Mouse (Mus musculus) liver, embryonic 11.5 days (tissue): Measurements from ENCODE around the gene Dcx. TPM values are rescaled to one million over a fixed set of nuclear protein-coding genes. Genes with fewer than 3 reads are reported as not detected.

Experiments
- ATAC-seq: fragments of 200-750 bp; cut with Nextera tagmentation; replicated peaks from 2 replicates; pipeline ENCODE4 v1.8.0; 2017; ENCODE audit warnings: moderate number of reproducible peaks, mild to moderate bottlenecking, moderate TSS enrichment, moderate library complexity; ENCODE audit not compliant: low FRiP score
- DNase-seq: peaks from one replicate; pipeline ENCODE4 v3.0.0-alpha.2; 2017; ENCODE audit warnings: low spot score
- H3K27ac ChIP-seq: fragments of 300-500 bp; sonication (generic); 2 replicates; pipeline ENCODE4 v1.5.1; 2014; ENCODE audit warnings: mild to moderate bottlenecking, low read depth, low read length, control low read depth
- H3K27me3 ChIP-seq: fragments of 300-500 bp; sonication (generic); replicated peaks from 2 replicates; pipeline ENCODE4 v1.6.1; 2014; ENCODE audit warnings: low read length, mixed read lengths; ENCODE audit not compliant: control insufficient read depth, insufficient read depth
- H3K36me3 ChIP-seq: fragments of 300-500 bp; sonication (generic); 2 replicates; pipeline ENCODE4 v1.6.1; 2014; ENCODE audit warnings: mild to moderate bottlenecking, low read length, moderate library complexity, mixed read lengths; ENCODE audit not compliant: control insufficient read depth, insufficient read depth
- H3K4me1 ChIP-seq: fragments of 300-500 bp; sonication (generic); replicated peaks from 2 replicates; pipeline ENCODE4 v1.6.1; 2014; ENCODE audit warnings: low read length, mixed read lengths; ENCODE audit not compliant: control insufficient read depth, insufficient read depth
- H3K4me2 ChIP-seq: fragments of 300-500 bp; sonication (generic); 2 replicates; pipeline ENCODE4 v1.6.1; 2014; ENCODE audit warnings: mild to moderate bottlenecking, control low read depth, moderate library complexity
- H3K4me3 ChIP-seq: fragments of 300-500 bp; sonication (generic); 2 replicates; pipeline ENCODE4 v1.5.1; 2014; ENCODE audit warnings: low read depth, low read length, control low read depth
- H3K9ac ChIP-seq: fragments of 300-500 bp; sonication (generic); 2 replicates; pipeline ENCODE4 v1.6.1; 2014; ENCODE audit warnings: low read depth, low read length, control low read depth
- H3K9me3 ChIP-seq: fragments of 300-500 bp; sonication (generic); 2 replicates; pipeline ENCODE4 v1.6.1; 2016; ENCODE audit warnings: low read length, inconsistent platforms, mixed read lengths; ENCODE audit not compliant: control insufficient read depth
- WGBS: fragments of 180-500 bp; shearing (Covaris S2); extraction: QIAGEN DNeasy Blood & Tissue Kit; methylation state at CpG from one replicate; pipeline ENCODE4 v1.1.7; 2014; 5-methylcytosine and 5-hydroxymethylcytosine counted together
- polyA plus RNA-seq: library from polyadenylated mRNA; unstranded; fragments of >200 nt; fragmentation: Nextera tagmentation; extraction: Ambion mirVana; gene quantifications from 2 replicates; pipeline ENCODE4 v1.2.1, GENCODE M21; 2014

Dcx gene
- 1.2 and 1.4 TPM in 2 replicates for polyA plus RNA-seq

DNA sequence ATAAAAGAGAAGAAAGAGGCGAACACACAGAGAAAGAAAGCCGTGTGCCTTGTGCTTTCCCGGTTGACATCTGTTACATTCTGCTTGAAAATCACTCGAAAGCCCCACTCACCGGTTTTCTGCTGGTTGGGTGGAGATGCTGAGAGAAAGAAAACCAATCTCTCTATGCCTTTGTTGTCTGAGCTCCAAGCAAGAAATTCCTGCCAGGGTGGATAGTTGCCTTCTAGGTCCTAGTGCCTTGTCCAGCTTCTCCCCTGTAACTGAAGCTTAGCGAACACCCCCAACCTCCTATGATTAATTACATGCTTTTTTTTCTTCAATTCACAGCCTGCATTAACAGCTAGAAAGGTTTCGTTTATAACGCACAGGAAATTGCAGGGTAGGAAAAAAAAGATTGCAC is at the start of gene Dcx:
TSS of gene Dcx (minus strand) at position 354 of the 400 bp plus-strand sequence.
- 52% methylated on average over 8 of the region's 8 CpGs for WGBS
- no peak within 1 kb of the TSS for H3K9ac ChIP-seq
- no peak within 1 kb of the TSS for H3K27ac ChIP-seq
- DNase-seq (no peak), ATAC-seq (no peak)
- H3K4me1 ChIP-seq, result no peaks in the 10 kb centered on the region
- no peaks in the 10 kb centered on the region for H3K36me3 ChIP-seq
- no peak within 1 kb of the TSS for H3K4me2 ChIP-seq
- H3K9me3 ChIP-seq, result no peaks in the 10 kb centered on the region
- H3K27me3 ChIP-seq, result no peaks in the 10 kb centered on the region
- H3K4me3 ChIP-seq, result no peak within 1 kb of the TSS

- DNase-seq (no peak), ATAC-seq (no peak)
- no peak overlapping the region for H3K27ac ChIP-seq
- H3K4me1 ChIP-seq, result no peaks in the 10 kb centered on the region
- no peaks in the 10 kb centered on the region for H3K27me3 ChIP-seq
- no peak overlapping the region for H3K9ac ChIP-seq
- WGBS, result 70% methylated on average over 6 of the region's 6 CpGs
- no peaks in the 10 kb centered on the region for H3K9me3 ChIP-seq
- H3K36me3 ChIP-seq, result no peaks in the 10 kb centered on the region
- no peak overlapping the region for H3K4me3 ChIP-seq
- no peak overlapping the region for H3K4me2 ChIP-seq
Observed at GRCm38 (mm10) chrX:143966249-143966648, 33.1 kb upstream of the Dcx start.

GRCm38 (mm10) chrX:143933671-143934070 is 560 bp upstream of the Dcx start:
- ATAC-seq (no peak), DNase-seq (no peak)
- Histone ChIP-seq H3K9me3 (no peaks in the 10 kb centered on the region), H3K4me1 (no peaks in the 10 kb centered on the region), H3K36me3 (no peaks in the 10 kb centered on the region), H3K9ac (no peak overlapping the region), H3K27me3 (no peaks in the 10 kb centered on the region), H3K4me3 (no peak overlapping the region), H3K27ac (no peak overlapping the region), H3K4me2 (no peak overlapping the region)
- WGBS, result 84% methylated on average over 2 of the region's 2 CpGs

- no peak overlapping the region for H3K4me3 ChIP-seq
Observed at GRCm38 (mm10) chrX:143932530-143932929, 581 bp downstream of the Dcx start.

GRCm38 (mm10) chrX:143931400-143932185 is 1.5 kb downstream of the Dcx start:
- Histone ChIP-seq H3K9me3 (no peaks in the 10 kb centered on the region), H3K9ac (no peak overlapping the region), H3K4me3 (no peak overlapping the region), H3K36me3 (no peaks in the 10 kb centered on the region), H3K27ac (no peak overlapping the region), H3K27me3 (no peaks in the 10 kb centered on the region; the same call in 1 of the 2 replicates), H3K4me1 (no peaks in the 10 kb centered on the region), H3K4me2 (no peak overlapping the region)
- no peak for DNase-seq
- ATAC-seq, result no peak
- 46% methylated on average over 6 of the region's 6 CpGs for WGBS

More at GRCm38 (mm10) chrX:143932530-143932929, 581 bp downstream of the Dcx start:
- H3K27ac ChIP-seq, result no peak overlapping the region
- DNase-seq, result no peak
- no peaks in the 10 kb centered on the region for H3K4me1 ChIP-seq
- no peaks in the 10 kb centered on the region for H3K36me3 ChIP-seq
- WGBS, result 61% methylated on average over 1 of the region's 1 CpGs
- ATAC-seq, result no peak
- no peaks in the 10 kb centered on the region for H3K27me3 ChIP-seq
- no peaks in the 10 kb centered on the region for H3K9me3 ChIP-seq
- H3K4me2 ChIP-seq, result no peak overlapping the region
- no peak overlapping the region for H3K9ac ChIP-seq

- Histone ChIP-seq H3K36me3 (no peaks in the 10 kb centered on the region), H3K27ac (no peak overlapping the region), H3K9ac (no peak overlapping the region), H3K27me3 (no peaks in the 10 kb centered on the region; the same call in 1 of the 2 replicates), H3K4me1 (no peaks in the 10 kb centered on the region), H3K9me3 (no peaks in the 10 kb centered on the region), H3K4me2 (no peak overlapping the region), H3K4me3 (no peak overlapping the region)
- 87% methylated on average over 5 of the region's 5 CpGs for WGBS
- DNase-seq (no peak), ATAC-seq (no peak)
Observed at GRCm38 (mm10) chrX:143922070-143922469, 11.0 kb downstream of the Dcx start.

- H3K27ac ChIP-seq, result no peak overlapping the region
- H3K4me1 ChIP-seq, result no peaks in the 10 kb centered on the region
- 48% methylated on average over 3 of the region's 3 CpGs for WGBS
- no peaks in the 10 kb centered on the region for H3K36me3 ChIP-seq
- no peak overlapping the region for H3K9ac ChIP-seq
- H3K27me3 ChIP-seq, result no peaks in the 10 kb centered on the region
- DNase-seq (no peak), ATAC-seq (no peak)
- H3K4me2 ChIP-seq, result no peak overlapping the region
- no peaks in the 10 kb centered on the region for H3K9me3 ChIP-seq
- H3K4me3 ChIP-seq, result no peak overlapping the region
Observed at GRCm38 (mm10) chrX:143906699-143907471, 26.2 kb downstream of the Dcx start.

DNA sequence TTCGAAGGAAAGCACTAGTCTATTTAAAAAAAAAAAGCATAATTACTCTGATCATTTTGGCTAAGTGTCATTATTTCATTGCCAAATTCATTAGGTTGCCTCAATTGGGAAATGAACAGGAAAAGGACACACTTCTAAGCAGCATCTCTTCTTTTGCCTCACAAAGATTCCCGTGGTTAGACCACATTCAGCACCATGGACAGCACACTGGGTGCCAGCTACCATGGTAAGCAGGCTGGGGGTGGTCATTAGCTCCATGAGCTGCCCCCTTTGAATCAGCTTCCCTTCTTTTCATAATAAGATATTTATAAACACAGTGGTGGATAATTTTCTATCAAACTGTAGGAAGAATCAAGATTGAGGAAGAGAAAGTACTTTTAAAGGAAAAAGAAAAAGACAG is 28.4 kb downstream of the Dcx start:
- H3K4me2 ChIP-seq, result no peak overlapping the region
- H3K36me3 ChIP-seq, result no peaks in the 10 kb centered on the region
- ATAC-seq, result no peak
- no peaks in the 10 kb centered on the region for H3K27me3 ChIP-seq
- no peaks in the 10 kb centered on the region for H3K4me1 ChIP-seq
- no peak for DNase-seq
- no peak overlapping the region for H3K4me3 ChIP-seq
- no peak overlapping the region for H3K27ac ChIP-seq
- H3K9me3 ChIP-seq, result no peaks in the 10 kb centered on the region
- no peak overlapping the region for H3K9ac ChIP-seq
- 23% methylated on average over 2 of the region's 2 CpGs for WGBS
